In genomic region chr14:62438236-62438635, GRCm38 (mm10) we compare ENCODE assay signal across 17 mouse cellular contexts. TPM values are rescaled to one million over a fixed set of nuclear protein-coding genes. Genes with fewer than 3 reads are reported as not detected.
"Had no signal": no experiment of that assay in that cellular context is flagged by ENCODE, and none has a peak within 500 bp of the region (broad histone marks: within the 10 kb centered on the region; RNA-seq: fewer than 3 reads in every experiment).

No protein-coding gene starts in this region.

- H3K9ac ChIP-seq: limb, embryonic 13.5 days; liver, embryonic 15.5 days had no signal

- H3K9me3 ChIP-seq: limb, embryonic 10.5 days; limb, embryonic 13.5 days; liver, embryonic 15.5 days had no signal

- H3K27ac ChIP-seq: limb, embryonic 10.5 days; limb, embryonic 13.5 days; liver, embryonic 15.5 days had no signal

- H3K27me3 ChIP-seq: limb, embryonic 13.5 days; liver, embryonic 15.5 days had no signal

- H3K36me3 ChIP-seq: limb, embryonic 10.5 days; limb, embryonic 13.5 days; liver, embryonic 15.5 days had no signal

- H3K4me1 ChIP-seq: liver, embryonic 15.5 days had no signal

- ATAC-seq: intestine, postnatal 0 days had no signal

- DNase-seq: layer of hippocampus, adult 9-11 months; lung, adult 2 months; lung, postnatal 14 days; lung, postnatal 4 days; midbrain, embryonic 14.5 days; thymus, adult 18-20 months; thymus, postnatal 36 days had no signal

- H3K4me3 ChIP-seq: limb, embryonic 10.5 days; limb, embryonic 13.5 days; liver, embryonic 15.5 days had no signal

- H3K4me2 ChIP-seq: limb, embryonic 13.5 days; liver, embryonic 11.5 days; liver, embryonic 15.5 days; midbrain, embryonic 11.5 days had no signal

RNA-seq across cellular contexts. Expression of gene Gucy1b2, which starts 17.9 kb away (rescaled TPM):
- polyA plus RNA-seq: intestine, embryonic 14.5 days; liver, embryonic 15.5 days; lung, adult 2 months; small intestine, adult 2 months; spleen, adult 2 months; urinary bladder, adult 2 months had no signal
